Mouse (Mus musculus): ENCODE results near the gene Gimap8.

- no peak for TF ChIP-seq CTCF (IDR thresholded peaks at IDR 0.05)
- TF ChIP-seq POLR2A (IDR thresholded peaks at IDR 0.05; ENCODE audit: insufficient read depth, low read depth, low read length): no peak
These were observed 9.1 kb upstream of the Gimap8 start for GRCm38 (mm10) chr6:48637811-48638500.
